Mouse (Mus musculus) hindlimb bud, embryonic 11.5 days (tissue): ENCODE data around the gene Tjp1.
A peak's percentile ranks its signal among the peaks of the same experiment; 100 is the strongest.

ENCODE experiments used
- DNase-seq: peaks from one replicate; pipeline ENCODE4 v3.0.0-alpha.2; 2012; ENCODE audit warnings: low read depth, low spot score; ENCODE audit errors: extremely low spot score

The Tjp1 gene

DNA sequence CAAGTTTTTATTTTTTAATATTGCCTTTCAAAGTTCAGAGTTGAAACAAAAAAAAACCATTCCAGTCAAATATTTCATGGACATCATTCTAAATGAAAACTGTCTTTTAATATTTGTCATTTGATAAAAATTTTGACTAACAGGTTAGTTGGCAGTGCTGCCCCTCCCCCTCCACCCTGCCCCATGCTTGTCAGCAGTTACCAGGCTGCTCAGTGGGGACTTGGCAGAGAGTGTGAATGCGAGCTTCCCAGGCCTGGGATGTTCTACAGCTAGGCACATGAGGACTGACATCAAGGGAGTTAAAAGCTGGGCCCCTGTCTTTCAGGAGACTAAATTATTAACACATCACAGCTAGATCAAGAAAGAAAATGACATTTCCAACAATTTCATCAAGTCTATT is 161.4 kb downstream of the Tjp1 start:
- DNase-seq = no peak

DNA sequence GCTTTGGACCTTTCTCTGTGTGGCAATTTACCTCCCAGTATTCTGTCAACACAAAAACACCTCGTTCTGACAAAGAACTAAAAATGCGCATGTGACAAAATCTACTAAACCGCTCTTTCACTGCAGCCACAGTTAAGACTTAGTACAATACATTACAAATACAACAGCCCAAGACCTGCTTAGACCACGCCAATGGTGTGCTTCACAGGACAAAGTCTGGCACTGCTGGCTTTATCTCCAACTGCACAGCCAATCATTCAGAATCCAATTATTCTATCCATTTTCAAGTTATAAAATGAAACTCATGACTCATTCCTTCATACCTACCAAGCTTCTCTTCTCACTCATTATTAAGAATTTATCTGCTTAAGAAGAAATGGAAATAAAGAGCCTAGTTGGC is 162.0 kb downstream of the Tjp1 start:
- no peak for DNase-seq

DNA sequence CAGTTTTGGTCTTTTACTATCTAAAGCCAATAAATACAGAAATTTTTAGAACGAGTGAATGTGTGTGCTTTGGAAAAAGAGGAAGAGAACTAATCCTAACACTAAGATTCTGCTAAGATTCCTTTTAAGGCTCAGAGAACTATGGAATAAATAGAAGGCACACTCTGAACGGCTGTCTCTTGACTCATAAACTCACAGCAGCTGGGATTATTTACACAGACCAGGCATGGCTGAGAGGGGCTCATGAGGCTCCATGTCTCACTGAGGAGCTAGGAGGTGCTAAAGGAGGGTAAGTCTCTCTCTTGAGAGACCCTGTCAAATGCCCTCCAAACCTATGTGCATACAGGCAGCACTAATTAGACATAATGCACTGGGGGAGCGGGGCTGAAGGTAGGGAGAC is 167.3 kb downstream of the Tjp1 start:
- no peak for DNase-seq

DNA sequence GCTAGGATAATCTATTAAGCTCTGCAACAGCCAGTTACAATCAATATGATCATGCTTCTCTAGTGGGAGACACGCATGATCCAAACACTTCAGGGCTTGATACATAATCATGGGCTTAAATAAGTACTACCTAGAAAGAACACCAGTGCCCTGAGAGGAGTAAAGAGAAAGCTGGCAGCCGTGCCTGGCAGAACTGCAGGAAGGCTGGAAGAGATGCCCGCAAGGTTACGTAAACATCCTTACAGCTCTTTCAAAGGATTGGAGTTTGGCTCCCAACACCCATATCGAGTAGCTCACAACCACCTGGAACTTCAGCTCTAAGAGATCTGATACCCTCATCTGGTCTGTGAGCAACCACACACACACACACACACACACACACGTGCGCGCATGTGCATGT is 167.8 kb downstream of the Tjp1 start:
- no peak for DNase-seq

DNA sequence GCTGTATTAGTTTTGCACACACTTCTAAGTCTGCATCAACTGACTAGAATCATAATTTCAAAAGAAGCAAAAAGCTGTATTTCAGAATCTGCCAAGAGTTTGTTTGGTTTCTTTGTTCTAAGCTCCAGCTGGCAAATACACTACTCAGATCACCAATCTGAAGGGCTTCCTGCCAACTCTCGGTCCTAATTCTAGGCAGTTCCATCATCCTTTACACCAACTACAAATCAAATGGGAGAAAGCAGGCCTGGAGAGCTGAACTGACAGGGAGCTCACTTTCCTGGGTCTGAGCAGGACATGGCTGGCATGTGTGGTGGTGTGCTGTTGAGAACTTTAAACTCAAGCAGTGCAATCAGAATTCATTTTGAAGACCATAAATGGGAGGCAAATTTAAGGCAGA is 170.0 kb downstream of the Tjp1 start:
- no peak for DNase-seq

DNA sequence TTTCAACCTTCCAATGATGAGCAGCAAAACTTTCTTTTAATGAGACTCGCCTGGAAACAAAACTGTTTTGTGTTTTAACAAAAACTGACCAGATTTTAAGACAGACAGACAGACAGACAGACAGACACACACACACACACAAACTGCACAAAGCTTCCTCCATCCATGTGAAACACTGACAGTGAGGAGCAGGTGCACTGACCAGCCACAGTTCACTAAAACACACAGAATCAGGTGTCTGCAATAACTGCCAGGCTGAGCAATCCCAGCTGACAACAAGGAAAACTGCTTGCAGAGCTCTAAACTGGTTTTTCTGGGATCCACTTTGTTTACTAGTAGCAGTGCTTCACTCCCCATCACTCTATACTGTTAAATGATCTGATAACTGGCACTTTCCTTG is 171.4 kb downstream of the Tjp1 start:
- no peak for DNase-seq

DNA sequence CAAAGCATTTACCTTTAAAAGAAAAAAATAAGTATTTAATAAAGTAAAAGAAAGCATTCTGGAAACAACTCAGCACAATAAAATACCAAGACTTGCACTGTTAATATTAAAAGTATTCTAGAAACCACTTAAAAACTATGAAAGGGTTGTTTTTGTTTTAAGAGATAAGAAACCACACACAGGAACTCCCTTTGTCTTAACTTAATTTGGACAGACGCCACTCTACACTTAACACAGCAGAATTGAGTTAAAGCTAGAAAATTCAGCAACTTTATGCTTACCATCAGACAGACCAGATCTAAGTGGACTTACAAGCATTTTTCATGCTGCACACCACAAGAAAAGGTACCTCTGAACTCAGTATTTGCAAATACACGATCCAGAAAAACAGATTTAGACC is 172.7 kb downstream of the Tjp1 start:
- no peak for DNase-seq

DNA sequence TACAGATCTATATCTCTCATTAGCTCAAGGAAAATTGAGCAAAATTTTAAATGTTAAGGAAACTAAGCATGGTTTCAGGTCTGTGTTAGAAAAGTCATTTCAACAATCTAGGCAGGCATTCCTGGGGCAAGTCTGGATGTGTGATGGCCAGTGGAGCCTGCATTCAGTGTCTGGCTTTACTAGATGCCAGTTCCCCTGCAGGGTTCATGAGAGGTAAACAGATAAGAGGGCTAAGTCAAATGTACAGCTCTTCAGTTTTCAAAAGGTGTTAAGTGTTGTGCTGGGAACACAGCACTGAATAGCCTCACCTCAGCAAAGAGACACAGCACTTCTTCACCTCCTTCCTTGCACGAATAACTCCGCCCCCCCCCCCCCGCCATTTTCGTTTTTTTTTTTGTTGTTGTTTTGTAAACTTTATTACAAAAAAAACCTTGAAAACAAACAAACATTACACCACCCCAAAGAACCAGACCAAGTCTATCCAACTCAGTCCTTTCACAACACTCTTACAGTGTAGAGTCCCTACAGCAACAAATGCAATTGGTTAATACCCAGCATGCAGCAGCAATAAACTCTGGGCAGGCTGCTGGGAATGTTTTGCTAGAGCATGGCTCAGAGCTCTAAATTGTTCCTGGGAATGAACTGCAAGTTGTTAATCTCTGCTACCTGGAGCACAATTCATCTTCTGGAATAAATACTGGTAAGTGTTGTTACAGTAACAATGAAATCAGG is 177.1 kb downstream of the Tjp1 start:
- no peak for DNase-seq

DNA sequence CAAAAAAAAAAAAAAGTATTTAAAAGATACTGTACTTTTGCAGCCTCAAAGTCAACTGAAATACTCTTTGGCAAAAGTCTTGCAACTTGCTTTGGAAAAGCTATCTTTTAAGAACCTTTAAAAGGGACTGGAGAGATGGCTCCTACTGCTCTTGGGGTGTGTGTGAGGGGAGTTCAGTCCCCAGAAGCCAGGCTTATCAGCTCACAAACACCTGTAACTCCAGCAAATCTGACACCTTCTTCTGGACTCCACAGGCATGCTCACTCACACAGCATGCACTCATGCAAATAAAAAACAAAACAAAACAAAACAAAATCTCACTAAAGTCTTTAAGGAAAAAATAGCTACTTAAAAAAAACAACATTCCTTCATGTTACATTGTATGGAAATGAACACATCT is 179.0 kb downstream of the Tjp1 start:
- no peak for DNase-seq

DNA sequence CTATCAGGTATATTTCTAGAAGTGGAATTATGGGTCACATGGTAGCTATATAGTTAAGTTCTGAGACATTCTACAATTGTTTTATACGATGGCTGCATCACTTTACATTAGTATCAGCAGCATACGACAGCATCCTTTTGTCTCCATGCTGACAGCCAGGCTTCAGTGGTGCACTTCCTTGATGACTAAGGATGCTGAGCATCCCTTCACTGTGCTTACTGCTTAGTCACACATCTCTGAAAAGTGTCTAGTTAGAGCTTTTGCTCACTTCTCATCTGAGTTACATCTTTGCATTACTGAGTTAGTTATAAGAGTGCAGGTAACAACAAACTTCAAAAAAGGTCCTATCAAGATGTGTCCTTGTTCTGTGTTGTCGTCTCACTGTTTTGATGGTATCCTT is 182.3 kb downstream of the Tjp1 start:
- no peak for DNase-seq

DNA sequence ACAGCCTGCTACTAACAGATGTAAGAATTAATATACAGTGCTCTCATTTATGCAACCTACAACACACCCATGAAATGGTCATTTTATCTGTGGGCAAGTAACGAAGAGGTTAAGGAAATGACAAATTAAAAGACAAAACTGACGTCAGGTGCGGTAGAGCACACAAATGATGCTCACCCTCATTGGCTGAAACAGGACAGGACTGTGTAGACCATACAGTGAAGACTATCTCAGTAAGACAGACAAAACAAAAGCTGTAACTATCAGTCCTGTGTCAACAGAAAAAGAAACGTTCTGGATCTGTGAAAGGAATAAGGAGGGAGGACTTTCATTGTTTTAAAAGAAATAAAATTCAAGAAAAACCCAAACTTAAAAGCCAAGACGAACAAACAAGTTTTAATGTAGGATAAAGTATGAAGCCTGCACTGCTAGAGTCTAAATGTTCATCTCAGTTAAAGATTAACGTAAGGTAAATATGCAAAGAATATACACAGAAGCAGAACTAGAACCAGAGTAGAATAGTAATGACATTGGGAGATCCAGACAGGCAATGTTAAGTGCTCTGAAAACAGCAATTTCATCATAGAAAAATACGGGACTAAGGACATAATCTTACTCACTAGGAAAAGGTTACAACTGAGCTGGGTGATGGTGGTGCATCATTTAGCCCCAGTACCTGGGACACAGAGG is 189.9 kb downstream of the Tjp1 start:
- DNase-seq = no peak

DNA sequence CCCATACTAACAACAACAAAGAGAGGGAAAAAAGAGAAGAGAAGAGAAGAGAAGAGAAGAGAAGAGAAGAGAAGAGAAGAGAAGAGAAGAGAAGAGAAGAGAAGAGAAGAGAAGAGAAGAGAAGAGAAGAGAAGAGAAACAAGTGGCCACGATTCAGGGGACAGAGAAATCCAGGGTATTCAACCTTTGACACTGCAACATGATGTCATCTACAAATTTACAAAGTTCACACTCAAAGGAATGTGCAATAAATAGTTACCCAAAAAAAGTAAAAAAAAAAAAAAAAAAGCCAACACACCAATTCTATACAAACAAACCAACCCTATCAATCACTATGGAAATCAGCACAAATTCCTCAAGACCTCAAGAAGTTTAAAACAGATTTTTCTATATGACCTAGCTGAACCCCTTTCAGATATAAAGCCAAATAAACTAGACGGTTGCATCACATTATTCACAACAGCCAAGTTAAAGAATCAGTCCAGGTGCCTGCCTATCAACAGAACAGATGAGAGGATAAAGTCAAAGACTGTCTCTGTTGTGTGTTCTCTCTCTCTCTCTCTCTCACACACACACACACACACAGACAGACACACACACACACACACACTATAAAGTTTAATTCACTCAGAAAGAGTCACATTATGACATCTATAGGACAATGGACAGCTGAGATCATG is 194.4 kb downstream of the Tjp1 start:
- no peak for DNase-seq

DNA sequence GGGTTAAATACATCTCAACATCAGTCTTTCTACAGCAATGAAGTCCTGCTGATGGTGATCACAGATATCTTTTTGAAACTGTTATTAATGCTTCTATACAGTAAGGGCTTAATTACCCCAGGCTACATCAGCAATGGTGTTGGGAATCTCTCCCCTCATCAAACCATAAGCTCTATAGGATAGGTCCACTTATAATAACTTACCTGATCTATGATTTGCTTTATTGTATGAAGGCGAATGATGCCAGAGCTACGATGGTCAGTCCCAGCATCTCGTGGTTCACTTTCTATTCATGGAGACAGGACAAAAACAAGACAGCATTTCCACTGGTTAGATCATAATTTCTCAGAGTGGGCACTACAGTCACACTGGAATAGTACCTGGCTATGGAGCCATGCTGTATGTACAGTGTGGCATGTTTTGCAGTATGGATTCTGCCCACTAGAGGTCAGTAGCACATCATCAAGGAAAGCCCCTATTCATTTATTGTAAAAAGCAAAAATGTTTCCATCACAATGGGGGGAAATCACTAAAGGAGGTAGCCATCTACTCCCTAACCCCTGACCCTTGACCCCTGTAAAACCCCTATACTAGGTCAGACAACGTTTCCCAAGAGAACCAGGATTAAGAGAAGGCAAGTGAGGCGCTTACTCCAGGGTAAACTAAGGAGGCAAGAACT is 208.4 kb downstream of the Tjp1 start:
- DNase-seq = peak; percentile 67

DNA sequence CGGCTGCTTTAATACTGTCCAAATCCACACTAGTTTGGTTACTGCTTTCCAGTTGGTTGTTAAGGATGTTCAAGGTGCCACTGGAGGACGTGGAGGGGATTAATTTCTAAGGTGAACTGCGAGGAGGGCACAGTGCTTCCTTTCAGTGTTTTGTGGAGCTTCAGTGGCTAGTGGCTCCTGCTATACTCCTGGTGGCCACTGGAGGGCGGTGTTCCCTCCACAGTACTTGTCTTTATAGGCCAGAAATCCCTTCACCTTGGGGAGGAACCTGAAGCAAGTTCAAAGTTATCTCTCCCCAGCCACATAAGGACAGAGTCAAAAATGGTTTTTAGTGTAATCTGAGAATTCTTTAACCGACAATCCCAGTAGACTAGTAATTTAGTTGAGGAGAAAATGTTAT is 210.2 kb downstream of the Tjp1 start:
- peak; percentile 18 for DNase-seq

DNA sequence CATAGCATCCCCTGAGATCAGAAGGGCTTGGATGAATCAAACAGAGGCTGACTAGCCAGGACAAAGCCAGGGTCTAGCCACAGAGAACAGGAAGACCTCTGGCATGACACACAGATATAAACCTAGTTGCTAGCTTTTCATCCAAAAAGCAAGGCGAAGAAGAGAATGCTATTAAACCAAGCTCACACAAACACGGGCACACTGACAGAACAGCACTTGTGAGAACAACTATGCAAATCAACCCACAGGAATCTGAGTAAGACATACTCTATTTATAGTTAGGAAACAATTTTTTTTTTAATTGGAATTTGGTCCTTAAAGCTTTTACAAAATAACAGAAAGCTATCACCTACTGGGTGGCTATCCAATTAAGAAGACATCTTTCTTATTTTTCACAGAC is 212.4 kb downstream of the Tjp1 start:
- DNase-seq = no peak

DNA sequence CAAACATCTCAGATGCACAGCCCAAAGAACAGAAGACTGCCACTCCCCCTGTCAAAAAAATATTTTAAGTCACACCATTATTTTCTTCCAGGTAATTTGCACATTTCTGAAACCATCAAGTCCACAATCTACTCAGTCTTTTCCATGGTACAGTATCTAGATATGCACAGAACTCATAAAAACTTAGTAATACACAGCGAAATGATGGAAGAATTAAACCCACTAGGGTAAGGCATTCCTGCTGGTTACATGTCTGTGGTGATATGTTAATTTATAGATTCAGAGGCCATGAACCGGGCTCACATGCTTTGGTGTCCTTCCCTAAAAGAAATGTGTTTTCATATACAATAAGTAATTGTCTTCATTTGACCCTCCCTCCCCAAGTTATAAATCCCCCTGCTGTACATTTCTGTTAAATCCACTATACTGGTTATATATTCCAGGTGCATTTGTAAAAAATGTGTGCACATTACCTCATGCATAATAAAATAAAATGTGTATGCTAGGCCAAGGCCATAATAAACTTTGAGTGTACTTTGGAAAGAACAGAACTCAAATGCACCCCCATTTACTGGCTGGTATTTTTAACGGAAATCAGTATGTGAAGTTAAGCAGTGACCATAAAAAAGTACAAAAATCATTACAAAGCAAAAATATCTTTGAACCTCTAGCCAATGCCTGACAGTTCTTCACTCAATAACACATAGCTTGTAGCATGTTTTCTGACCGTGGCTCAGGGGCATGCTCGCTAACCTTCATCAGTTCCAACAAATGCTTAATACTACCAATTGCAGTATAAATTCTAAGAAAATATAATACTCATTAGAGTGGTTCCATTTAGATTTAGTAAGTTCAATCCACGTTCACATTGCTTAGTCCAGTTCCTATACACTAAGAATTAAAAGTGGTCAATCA is 230.6 kb downstream of the Tjp1 start:
- no peak for DNase-seq

DNA sequence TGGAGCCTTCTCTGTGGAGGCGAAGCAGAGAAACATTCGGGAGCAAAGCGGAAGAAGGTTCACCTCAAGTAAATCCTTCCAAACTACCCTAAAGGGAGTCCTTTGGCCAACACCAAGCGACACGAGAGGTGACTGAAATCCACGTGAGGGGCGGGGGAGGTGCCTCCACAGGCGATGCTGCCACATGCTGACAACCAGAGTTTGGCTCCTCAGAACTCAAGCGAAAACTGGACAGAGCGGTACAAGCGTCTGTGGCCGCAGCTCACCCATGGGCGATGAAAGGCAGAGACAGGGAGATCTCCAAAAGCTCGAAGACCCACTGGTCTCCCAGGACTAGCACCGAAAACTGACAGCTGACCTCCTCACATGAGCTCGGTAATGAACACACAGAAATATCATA is 244.7 kb downstream of the Tjp1 start:
- DNase-seq = no peak

DNA sequence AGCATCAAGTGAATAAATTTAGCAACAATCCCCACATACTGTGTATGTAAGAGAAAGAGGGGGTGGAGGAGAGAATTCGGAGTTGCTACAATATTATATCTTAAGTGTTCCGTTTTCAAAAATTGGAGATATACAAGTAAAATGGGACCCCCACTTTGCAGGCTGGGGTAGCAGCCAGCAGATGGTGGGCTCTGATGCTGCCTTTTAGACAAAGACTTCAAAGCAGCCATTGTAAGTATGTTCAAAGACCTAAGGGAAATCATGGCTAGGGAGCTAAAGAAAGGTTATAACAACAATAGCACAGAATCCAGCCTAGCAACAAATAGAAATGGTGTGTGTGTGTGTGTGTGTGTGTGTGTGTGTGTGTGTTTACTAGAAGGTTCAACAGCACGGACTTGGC is 245.6 kb downstream of the Tjp1 start:
- DNase-seq = no peak

DNA sequence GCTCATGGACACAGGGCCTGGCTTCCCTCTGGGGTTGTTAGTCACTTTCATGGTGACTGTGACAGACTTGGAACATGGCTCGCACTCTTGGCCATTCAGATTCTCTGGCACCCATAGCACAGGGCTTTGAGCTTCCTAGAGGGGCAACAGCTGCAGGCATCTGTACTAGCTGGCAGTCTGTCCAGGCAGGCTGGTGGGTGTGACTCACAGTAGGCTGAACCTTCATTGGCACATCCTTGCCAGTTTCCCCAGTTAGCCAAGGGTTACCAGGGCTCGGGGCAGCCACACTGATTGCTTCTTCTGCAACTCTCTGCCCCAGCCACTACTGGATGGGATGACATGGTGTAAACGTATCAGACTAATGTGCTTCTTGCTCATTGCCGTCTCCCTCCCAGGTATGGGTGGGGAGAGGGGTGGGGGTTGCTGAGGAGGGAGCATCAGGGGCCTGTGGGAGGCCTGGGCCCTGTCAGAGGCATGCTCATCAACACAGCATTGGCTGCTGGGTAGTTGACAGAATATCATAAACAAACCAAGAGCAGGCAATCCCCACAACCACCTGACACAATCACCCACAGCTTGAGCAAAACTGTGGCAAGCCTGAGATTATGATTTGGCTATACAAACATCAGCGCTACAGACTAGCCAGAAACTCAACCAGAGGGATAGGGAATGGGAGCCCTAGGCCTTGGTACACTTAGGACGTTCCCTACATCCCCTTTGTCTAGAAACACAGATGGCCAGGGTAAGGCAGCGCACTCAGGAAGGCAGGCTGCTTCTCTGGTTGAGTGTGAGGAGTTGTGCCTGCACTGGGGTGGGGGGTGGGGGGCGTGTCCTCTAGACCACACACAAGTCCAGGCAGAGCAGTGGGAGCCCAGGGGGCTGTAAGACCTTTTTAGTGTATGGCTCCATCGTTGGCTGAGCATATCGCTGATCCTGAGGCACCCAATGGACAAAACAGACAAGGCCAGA is 246.4 kb downstream of the Tjp1 start:
- no peak for DNase-seq

DNA sequence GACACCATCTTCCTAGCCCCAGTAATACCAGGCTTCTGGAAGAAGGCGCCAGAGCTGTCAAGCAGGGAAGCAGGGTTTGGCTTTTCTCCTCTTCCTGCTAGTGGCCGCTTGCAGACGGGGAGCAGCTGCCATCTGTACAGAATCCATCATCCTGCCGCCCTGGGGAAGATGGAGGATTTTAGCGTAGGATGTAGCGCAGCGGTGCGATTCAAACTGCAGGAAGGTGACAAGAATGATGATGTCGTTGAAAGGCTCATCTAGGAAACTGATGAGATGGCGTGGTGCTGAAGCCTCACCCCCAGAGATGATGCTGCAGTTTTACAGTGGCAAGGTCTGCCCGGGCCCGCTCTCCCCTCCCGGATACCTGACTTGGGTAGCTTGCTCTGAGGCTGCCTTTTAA is 248.3 kb downstream of the Tjp1 start:
- DNase-seq = no peak
